Mouse (Mus musculus): ENCODE data around the gene Olfr688. TPM values are rescaled to one million over a fixed set of nuclear protein-coding genes. Genes with fewer than 3 reads are reported as not detected.

The Olfr688 gene
- polyA plus RNA-seq (2012; ENCODE audit: insufficient read depth, low replicate concordance) = not detected in 2 replicates

DNA sequence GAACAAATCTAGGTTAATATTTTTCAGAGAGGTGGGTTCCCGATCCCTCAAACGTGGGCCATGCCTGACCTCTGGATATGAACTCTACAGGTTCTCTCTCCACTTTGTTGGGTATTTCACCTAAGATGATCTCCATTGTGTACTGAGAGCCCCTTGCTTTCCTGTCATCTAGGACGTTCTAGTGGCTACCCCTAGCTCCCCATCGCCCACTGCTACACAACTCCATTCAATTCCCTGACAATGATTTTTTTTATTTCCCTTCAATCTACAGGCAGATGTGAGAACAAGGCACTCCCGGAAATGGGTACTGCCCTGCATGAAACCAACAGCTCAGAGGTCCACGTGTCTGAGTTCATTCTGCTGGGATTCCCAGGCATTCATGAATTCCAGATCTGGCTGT, at the start of gene Olfr688:
TSS of gene Olfr688 (plus strand) at position 301 of the 400 bp plus-strand sequence.
- Histone ChIP-seq H3K36me3 (replicated peaks; ENCODE audit: low read length) (no peaks in the 10 kb centered on the region), H3K4me1 (no peaks in the 10 kb centered on the region)
- TF ChIP-seq FLI1 (IDR thresholded peaks at IDR 0.05; ENCODE audit: low read length) (no peak), GATA1 (IDR thresholded peaks at IDR 0.05; ENCODE audit: borderline replicate concordance, low read length) (no peak)

DNA sequence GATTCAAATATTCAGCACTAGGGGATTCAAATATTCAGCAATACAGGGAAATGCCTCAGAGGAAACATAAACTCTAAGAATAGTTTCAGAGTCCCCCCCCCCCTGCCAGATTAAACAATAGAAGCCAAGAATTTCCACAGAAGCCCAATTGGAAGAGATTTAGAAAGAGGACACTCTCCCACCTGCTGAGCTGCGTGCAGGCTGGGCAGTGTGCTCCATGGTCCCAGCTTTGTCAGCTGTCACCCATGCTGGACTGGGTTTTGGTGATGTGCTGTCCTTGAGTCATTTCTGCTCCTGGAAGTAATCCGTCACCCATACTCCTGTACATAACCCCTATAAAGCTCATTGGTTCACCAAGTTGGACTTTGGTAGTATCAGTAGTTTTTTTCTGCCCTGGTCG, 40.2 kb upstream of the Olfr688 start:
- Histone ChIP-seq H3K27me3 (replicated peaks) (no peaks in the 10 kb centered on the region), H3K4me3 (replicated peaks) (no peak overlapping the region), H3K4me1 (no peaks in the 10 kb centered on the region), H3K9me3 (no peaks in the 10 kb centered on the region), H3K36me3 (replicated peaks; ENCODE audit: low read length) (no peaks in the 10 kb centered on the region)
- TF ChIP-seq FLI1 (IDR thresholded peaks at IDR 0.05; ENCODE audit: low read length) = no peak
- TF ChIP-seq GATA1 (IDR thresholded peaks at IDR 0.05; ENCODE audit: borderline replicate concordance, low read length) = no peak

More for the DNA sequence above, at the start of gene Olfr688:
- no peaks in the 10 kb centered on the region for H3K9me3 ChIP-seq
- H3K27me3 ChIP-seq (replicated peaks) = no peaks in the 10 kb centered on the region
- H3K4me3 ChIP-seq (replicated peaks) = no peak within 1 kb of the TSS

DNA sequence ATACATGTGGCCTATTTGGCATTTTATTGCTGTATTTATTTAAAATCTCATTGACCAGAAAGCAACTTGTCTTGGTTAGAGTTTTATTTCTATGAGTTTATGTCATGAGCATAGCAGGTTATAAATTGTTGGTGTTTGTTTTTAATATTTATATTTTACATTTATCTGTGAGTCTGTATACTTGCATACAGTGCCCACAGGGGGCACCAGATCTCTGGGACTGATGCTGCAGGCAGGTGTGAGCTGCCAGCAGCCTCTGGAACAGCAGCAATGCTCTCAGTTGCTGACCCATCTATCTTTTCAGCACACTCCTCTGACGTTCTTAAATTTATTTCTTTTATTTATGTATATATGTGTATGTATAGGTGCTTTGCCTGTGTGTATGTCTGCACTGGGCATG, 39.7 kb upstream of the Olfr688 start:
- no peak for TF ChIP-seq FLI1 (IDR thresholded peaks at IDR 0.05; ENCODE audit: low read length)
- no peak for TF ChIP-seq GATA1 (IDR thresholded peaks at IDR 0.05; ENCODE audit: borderline replicate concordance, low read length)
- H3K36me3 ChIP-seq (replicated peaks; ENCODE audit: low read length) = no peaks in the 10 kb centered on the region
- H3K4me1 ChIP-seq = no peaks in the 10 kb centered on the region
- H3K9me3 ChIP-seq = no peaks in the 10 kb centered on the region
- no peaks in the 10 kb centered on the region for H3K27me3 ChIP-seq (replicated peaks)
- no peak overlapping the region for H3K4me3 ChIP-seq (replicated peaks)

DNA sequence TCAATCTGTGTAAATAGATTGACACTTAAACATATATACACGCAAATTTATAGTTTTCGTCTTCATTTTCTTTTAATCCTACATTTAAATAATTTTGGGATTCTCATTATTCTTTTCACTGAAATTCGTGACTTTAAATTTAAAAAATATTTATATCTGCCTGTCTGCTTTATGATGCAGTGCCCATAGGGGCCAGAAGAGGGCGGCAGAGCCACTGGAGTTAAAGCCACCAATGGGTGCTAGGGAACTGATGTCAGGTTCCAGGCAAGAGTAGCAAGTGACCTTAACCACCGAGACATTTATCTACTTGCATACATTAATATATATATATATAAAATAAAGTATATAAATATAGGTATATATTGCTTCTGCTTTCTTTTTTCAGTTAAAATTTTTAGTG, 31.2 kb upstream of the Olfr688 start:
- H3K9me3 ChIP-seq = no peaks in the 10 kb centered on the region
- H3K36me3 ChIP-seq (replicated peaks; ENCODE audit: low read length) = no peaks in the 10 kb centered on the region
- no peaks in the 10 kb centered on the region for H3K27me3 ChIP-seq (replicated peaks)
- no peak overlapping the region for H3K4me3 ChIP-seq (replicated peaks)
- no peaks in the 10 kb centered on the region for H3K4me1 ChIP-seq
- TF ChIP-seq GATA1 (IDR thresholded peaks at IDR 0.05; ENCODE audit: borderline replicate concordance, low read length) = no peak
- TF ChIP-seq FLI1 (IDR thresholded peaks at IDR 0.05; ENCODE audit: low read length) = no peak

DNA sequence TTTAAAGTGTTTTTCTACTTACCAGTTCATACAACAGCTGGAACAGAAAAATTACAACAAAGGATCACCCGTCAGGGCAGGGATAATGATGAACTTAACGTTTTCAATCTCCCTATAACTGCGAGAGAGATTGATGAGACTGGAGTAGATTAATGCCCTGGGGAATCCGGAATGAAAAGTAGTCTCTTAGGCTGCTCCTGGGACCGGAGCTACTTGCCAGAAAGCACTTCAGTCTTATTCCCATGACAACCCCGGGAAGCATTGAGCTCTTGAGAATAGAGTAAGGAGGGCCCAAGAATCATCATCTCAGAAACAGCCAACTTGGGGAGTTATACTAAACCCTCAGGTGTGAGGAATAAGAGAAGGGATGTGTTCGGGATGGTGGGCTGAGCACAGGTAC, 15.5 kb upstream of the Olfr688 start:
- H3K9me3 ChIP-seq = no peaks in the 10 kb centered on the region
- H3K4me3 ChIP-seq (replicated peaks) = no peak overlapping the region
- TF ChIP-seq GATA1 (IDR thresholded peaks at IDR 0.05; ENCODE audit: borderline replicate concordance, low read length) (no peak), FLI1 (IDR thresholded peaks at IDR 0.05; ENCODE audit: low read length) (no peak)
- no peaks in the 10 kb centered on the region for H3K27me3 ChIP-seq (replicated peaks)
- H3K36me3 ChIP-seq (replicated peaks; ENCODE audit: low read length) = no peaks in the 10 kb centered on the region
- no peaks in the 10 kb centered on the region for H3K4me1 ChIP-seq

DNA sequence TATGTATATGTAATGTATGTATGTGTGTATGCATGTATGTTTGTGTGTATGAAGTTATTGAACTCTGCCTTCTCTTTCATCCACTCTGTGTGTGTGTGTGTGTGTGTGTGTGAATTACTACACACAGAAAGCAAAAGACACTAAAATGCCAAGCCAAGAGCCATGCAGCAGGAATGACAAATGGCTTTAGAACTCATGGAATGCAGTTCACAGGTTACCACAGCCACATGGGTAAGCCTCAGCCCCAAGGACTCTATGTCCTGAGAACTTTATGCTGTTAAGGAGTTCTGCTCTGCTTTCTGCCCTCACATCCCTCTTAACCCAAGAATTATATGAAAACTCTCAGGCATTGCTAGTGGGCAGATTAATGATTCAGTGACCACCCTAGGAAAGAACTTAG, 2.2 kb downstream of the Olfr688 start:
- TF ChIP-seq GATA1 (IDR thresholded peaks at IDR 0.05; ENCODE audit: borderline replicate concordance, low read length) = no peak
- no peak for TF ChIP-seq FLI1 (IDR thresholded peaks at IDR 0.05; ENCODE audit: low read length)
- no peaks in the 10 kb centered on the region for H3K36me3 ChIP-seq (replicated peaks; ENCODE audit: low read length)
- H3K4me1 ChIP-seq = no peaks in the 10 kb centered on the region
- H3K27me3 ChIP-seq (replicated peaks) = no peaks in the 10 kb centered on the region
- H3K9me3 ChIP-seq = no peaks in the 10 kb centered on the region
- no peak overlapping the region for H3K4me3 ChIP-seq (replicated peaks)

DNA sequence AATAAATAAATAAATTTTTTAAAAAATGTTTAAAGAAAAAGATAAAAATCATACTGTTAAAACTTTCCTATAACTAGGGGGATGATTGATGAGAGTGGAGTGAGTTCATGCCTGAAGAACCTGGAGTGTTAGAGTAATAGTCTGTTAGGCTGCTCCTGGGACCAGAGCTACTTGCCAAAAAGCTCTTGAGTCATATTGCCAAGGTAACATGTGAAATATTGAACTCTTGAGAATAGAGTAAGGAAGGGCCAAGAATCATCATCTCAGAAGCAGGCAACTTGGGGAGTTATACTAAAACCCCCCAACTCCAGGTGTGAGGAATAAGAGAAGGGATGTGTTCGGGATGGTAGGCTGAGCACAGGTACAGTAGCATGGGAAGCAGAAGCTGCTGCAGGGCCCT, 23.0 kb downstream of the Olfr688 start, which contains the start of gene Olfr689:
TSS of gene Olfr689 (plus strand) at position 301 of the 400 bp plus-strand sequence.
- TF ChIP-seq GATA1 (IDR thresholded peaks at IDR 0.05; ENCODE audit: borderline replicate concordance, low read length) = no peak
- TF ChIP-seq FLI1 (IDR thresholded peaks at IDR 0.05; ENCODE audit: low read length) = no peak
- H3K4me3 ChIP-seq (replicated peaks) = no peak within 1 kb of the TSS

DNA sequence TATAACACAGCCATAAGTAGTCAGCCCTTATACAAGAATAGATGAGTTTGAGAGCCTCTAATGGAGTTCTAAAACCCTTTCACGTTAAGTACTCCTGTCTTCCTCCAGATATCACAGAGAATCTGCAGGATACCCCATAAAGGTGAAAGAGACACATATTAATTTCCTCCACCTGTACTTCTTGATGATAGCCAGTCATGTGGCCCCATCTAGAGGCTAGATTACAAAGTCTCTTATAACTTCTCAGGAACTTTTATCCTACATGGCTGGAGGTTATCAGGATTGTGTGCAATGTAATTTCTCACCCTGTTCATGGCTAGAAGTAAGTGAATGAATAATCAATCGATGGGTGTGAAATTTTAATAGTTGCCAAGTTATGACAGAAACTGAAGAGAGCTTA, 37.4 kb downstream of the Olfr688 start:
- Histone ChIP-seq H3K9me3 (no peaks in the 10 kb centered on the region), H3K36me3 (replicated peaks; ENCODE audit: low read length) (no peaks in the 10 kb centered on the region), H3K27me3 (replicated peaks) (no peaks in the 10 kb centered on the region), H3K4me1 (no peaks in the 10 kb centered on the region), H3K4me3 (replicated peaks) (no peak overlapping the region)
- TF ChIP-seq FLI1 (IDR thresholded peaks at IDR 0.05; ENCODE audit: low read length) (no peak), GATA1 (IDR thresholded peaks at IDR 0.05; ENCODE audit: borderline replicate concordance, low read length) (no peak)

More for the DNA sequence above, 23.0 kb downstream of the Olfr688 start, which contains the start of gene Olfr689:
- H3K36me3 ChIP-seq (replicated peaks; ENCODE audit: low read length) = no peaks in the 10 kb centered on the region
- no peaks in the 10 kb centered on the region for H3K4me1 ChIP-seq
- H3K27me3 ChIP-seq (replicated peaks) = no peaks in the 10 kb centered on the region
- H3K9me3 ChIP-seq = 0 out of 2 replicates have a peak, but pooled peaks cover 3% of the 10 kb centered on the region

DNA sequence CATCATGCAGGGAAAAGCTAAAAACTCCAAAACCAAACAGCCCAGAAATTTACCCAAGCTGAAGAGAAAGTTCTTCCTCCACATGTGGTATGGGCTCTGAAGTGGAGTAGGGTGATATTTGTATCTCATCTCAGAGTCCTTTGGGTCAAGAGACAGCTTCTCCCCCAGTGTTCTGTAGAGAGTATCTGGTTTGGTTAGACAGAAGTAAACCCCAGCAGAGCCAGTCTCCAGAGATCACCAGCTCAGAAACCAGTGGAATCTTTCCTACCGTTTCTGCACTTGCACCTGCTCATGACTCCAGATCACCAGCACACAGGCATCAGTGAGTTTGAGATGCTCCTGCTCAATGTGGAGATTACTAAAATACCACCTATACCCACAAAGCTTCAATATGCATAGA, 46.1 kb downstream of the Olfr688 start, which contains the start of gene Olfr690:
TSS of gene Olfr690 (minus strand) at position 101 of the 400 bp plus-strand sequence.
- Histone ChIP-seq H3K27me3 (replicated peaks) (peaks cover 2% of the 10 kb centered on the region), H3K9me3 (peaks cover 14% of the 10 kb centered on the region), H3K4me3 (replicated peaks) (no peak within 1 kb of the TSS), H3K4me1 (no peaks in the 10 kb centered on the region), H3K36me3 (replicated peaks; ENCODE audit: low read length) (no peaks in the 10 kb centered on the region)
- TF ChIP-seq FLI1 (IDR thresholded peaks at IDR 0.05; ENCODE audit: low read length) (no peak), GATA1 (IDR thresholded peaks at IDR 0.05; ENCODE audit: borderline replicate concordance, low read length) (no peak)

Other genes starting within 250 kb of the Olfr688 start
- gene Olfr677, start 236.7 kb upstream of the Olfr688 start, polyA plus RNA-seq (2012; ENCODE audit: insufficient read depth, low replicate concordance) = not detected in 2 replicates
- not detected in 2 replicates for gene Olfr678, start 223.6 kb upstream of the Olfr688 start, polyA plus RNA-seq (2012; ENCODE audit: insufficient read depth, low replicate concordance)
- not detected in 2 replicates for gene Olfr679, start 206.9 kb upstream of the Olfr688 start, polyA plus RNA-seq (2012; ENCODE audit: insufficient read depth, low replicate concordance)
- not detected in 2 replicates for gene Olfr680-ps1, start 195.3 kb upstream of the Olfr688 start, polyA plus RNA-seq (2012; ENCODE audit: insufficient read depth, low replicate concordance)
- not detected in 2 replicates for gene Olfr681, start 171.3 kb upstream of the Olfr688 start, polyA plus RNA-seq (2012; ENCODE audit: insufficient read depth, low replicate concordance)
- gene Olfr683, start 141.1 kb upstream of the Olfr688 start, polyA plus RNA-seq (2012; ENCODE audit: insufficient read depth, low replicate concordance) = not detected in 2 replicates
- gene Olfr684, start 124.4 kb upstream of the Olfr688 start, polyA plus RNA-seq (2012; ENCODE audit: insufficient read depth, low replicate concordance) = not detected in 2 replicates
- not detected in 2 replicates for gene Olfr685, start 102.1 kb upstream of the Olfr688 start, polyA plus RNA-seq (2012; ENCODE audit: insufficient read depth, low replicate concordance)
- gene Olfr686, start 80.6 kb upstream of the Olfr688 start, polyA plus RNA-seq (2012; ENCODE audit: insufficient read depth, low replicate concordance) = not detected in 2 replicates
- gene Olfr689, start 23.1 kb downstream of the Olfr688 start, polyA plus RNA-seq (2012; ENCODE audit: insufficient read depth, low replicate concordance) = not detected in 2 replicates
- gene Olfr690, start 46.0 kb downstream of the Olfr688 start, polyA plus RNA-seq (2012; ENCODE audit: insufficient read depth, low replicate concordance) = not detected in 2 replicates
- gene Olfr691, start 54.2 kb downstream of the Olfr688 start, polyA plus RNA-seq (2012; ENCODE audit: insufficient read depth, low replicate concordance) = 0.10 TPM in 1 of 2 replicates, not detected in the other
- gene Olfr692, start 80.1 kb downstream of the Olfr688 start, polyA plus RNA-seq (2012; ENCODE audit: insufficient read depth, low replicate concordance) = not detected in 2 replicates
- not detected in 2 replicates for gene Gm5901, start 86.9 kb downstream of the Olfr688 start, polyA plus RNA-seq (2012; ENCODE audit: insufficient read depth, low replicate concordance)
- gene Fam160a2, start 112.0 kb downstream of the Olfr688 start, polyA plus RNA-seq (2012; ENCODE audit: insufficient read depth, low replicate concordance) = 32.3 and 36.7 TPM in 2 replicates
- gene Cnga4, start 116.5 kb downstream of the Olfr688 start, polyA plus RNA-seq (2012; ENCODE audit: insufficient read depth, low replicate concordance) = not detected in 2 replicates
- not detected in 2 replicates for gene Cckbr, start 137.6 kb downstream of the Olfr688 start, polyA plus RNA-seq (2012; ENCODE audit: insufficient read depth, low replicate concordance)
- gene Cavin3, start 194.2 kb downstream of the Olfr688 start, polyA plus RNA-seq (2012; ENCODE audit: insufficient read depth, low replicate concordance) = 1.0 TPM in 1 of 2 replicates, not detected in the other